Mouse (Mus musculus): ENCODE data around the gene AC124502.3. TPM values are rescaled to one million over a fixed set of nuclear protein-coding genes. Genes with fewer than 3 reads are reported as not detected.
A peak's percentile ranks its signal among the peaks of the same experiment; 100 is the strongest.

AC124502.3 gene
- polyA plus RNA-seq, 1 experiment from 2014 or later, result 2.4 TPM

DNA sequence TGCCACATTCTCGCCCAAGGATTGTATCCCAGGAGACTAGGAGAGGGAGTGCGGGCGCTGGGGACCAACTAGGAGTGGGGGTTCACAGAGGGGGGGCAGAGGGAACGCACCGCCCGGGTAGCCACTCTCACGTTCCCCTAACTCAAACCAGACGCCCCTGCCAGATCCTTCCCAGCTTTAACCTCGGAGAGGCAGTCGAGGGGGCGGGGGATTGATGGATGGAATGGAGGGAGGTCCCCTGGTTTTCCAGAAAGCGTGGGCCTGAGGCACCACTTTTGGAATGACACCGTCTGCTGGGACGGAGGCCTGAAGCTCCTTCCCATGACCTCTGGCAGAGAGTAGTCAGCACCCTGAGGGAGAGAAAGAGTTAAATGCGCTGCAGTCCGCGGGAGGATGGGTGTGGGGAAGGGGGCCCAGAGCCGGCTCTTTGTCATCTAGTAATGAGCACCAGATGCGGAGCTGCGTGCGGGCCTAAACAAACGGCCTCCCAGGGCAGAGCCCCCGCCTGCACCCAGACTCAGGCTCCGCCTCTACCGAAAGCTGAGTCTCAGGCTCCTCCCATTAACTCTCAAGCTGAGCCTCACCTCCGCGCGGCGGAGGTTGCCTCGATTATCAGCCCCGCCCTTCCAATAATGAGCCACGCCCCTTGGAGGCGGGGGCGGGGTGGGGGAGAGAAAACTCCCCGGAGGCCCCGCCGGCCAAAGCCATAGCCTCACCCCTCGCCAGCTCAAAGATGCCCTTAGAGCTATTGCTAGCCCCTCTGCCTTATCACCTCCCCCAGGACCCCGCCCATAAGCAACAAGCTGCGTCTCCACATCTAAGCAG, 33.1 kb downstream of the AC124502.3 start:
- Histone ChIP-seq H3K27ac (ENCODE audit: low read depth, low read length) (peak overlapping the region; percentile 54), H3K9me3 (ENCODE audit: control insufficient read depth, low read length) (no peaks in the 10 kb centered on the region), H3K4me1 (ENCODE audit: control insufficient read depth, insufficient read depth, low read depth, low read length) (peaks cover 25% of the 10 kb centered on the region), H3K36me3 (ENCODE audit: control insufficient read depth, insufficient read depth, low read length) (no peaks in the 10 kb centered on the region), H3K4me3 (ENCODE audit: low read length) (peak overlapping the region; percentile 45), H3K9ac (ENCODE audit: low read depth, low read length) (peak overlapping the region; percentile 63), H3K4me2 (ENCODE audit: low read length) (peak overlapping the region; percentile 81), H3K27me3 (replicated peaks; ENCODE audit: control insufficient read depth, insufficient read depth, low read length) (peaks cover 15% of the 10 kb centered on the region)
- 1% methylated on average over 38 of the region's 40 CpGs for WGBS
- ATAC-seq, result peak; percentile 71

DNA sequence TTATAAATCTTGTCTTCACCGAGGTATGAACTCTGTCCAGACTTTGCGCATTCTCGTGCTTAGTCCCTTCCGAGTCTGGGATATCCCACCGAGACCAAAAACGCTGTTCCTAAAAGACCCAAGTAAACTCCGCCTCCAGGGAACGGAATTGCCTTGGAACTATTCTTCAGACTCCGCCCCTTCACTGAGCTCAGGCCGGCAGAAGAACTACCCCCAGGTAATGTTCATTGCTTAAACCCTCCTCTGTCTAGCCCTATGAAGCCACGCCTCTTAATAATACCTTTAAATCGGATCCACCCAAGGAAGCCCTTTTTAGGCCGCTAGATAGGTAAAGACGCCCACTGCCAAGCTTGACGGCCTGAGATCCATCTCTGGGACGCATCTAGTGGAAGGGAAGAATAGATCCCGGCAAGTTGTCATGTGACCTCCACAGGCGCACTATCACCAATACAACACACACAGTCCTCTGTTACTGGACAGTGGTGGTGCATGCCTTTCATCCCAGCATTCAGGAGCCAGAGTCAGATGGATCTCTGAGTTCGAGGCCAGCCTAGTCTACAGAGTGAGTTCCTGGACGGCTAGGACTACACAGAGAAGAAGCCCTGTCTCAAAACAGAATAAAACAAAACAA, 33.8 kb downstream of the AC124502.3 start:
- Histone ChIP-seq H3K9me3 (ENCODE audit: control insufficient read depth, low read length) (no peaks in the 10 kb centered on the region), H3K36me3 (ENCODE audit: control insufficient read depth, insufficient read depth, low read length) (no peaks in the 10 kb centered on the region), H3K9ac (ENCODE audit: low read depth, low read length) (peak overlapping the region; percentile 63; the same call in 1 of the 2 replicates), H3K4me1 (ENCODE audit: control insufficient read depth, insufficient read depth, low read depth, low read length) (peaks cover 23% of the 10 kb centered on the region), H3K4me2 (ENCODE audit: low read length) (peak overlapping the region; percentile 81), H3K27ac (ENCODE audit: low read depth, low read length) (no peak overlapping the region), H3K4me3 (ENCODE audit: low read length) (peak overlapping the region; percentile 45), H3K27me3 (replicated peaks; ENCODE audit: control insufficient read depth, insufficient read depth, low read length) (peaks cover 9% of the 10 kb centered on the region)
- WGBS, result 2% methylated on average over 20 of the region's 20 CpGs
- ATAC-seq, result peak; percentile 7; the same call in 1 of the 2 replicates

DNA sequence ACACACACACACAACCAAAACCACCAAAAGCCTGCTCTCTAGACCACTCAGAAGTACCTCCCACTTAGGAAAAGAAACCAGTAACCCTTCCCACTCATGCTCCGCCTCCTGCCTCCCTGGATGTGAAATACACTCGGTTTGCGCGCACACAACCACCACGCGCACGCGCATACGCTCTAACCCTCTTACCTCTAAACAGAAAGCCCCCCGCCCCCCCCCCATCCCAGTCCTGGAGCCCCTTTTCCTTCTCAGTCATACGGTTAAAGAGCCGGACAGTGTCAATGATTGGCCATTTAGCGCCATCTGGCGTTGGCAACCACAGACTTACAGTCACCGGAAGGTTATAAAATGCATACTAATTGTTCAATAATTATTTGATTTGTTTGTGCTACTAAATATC, 34.3 kb downstream of the AC124502.3 start:
- Histone ChIP-seq H3K9ac (ENCODE audit: low read depth, low read length) (no peak overlapping the region), H3K36me3 (ENCODE audit: control insufficient read depth, insufficient read depth, low read length) (no peaks in the 10 kb centered on the region), H3K27me3 (replicated peaks; ENCODE audit: control insufficient read depth, insufficient read depth, low read length) (peaks cover 9% of the 10 kb centered on the region), H3K4me1 (ENCODE audit: control insufficient read depth, insufficient read depth, low read depth, low read length) (peaks cover 19% of the 10 kb centered on the region), H3K9me3 (ENCODE audit: control insufficient read depth, low read length) (no peaks in the 10 kb centered on the region), H3K4me2 (ENCODE audit: low read length) (peak overlapping the region; percentile 81), H3K4me3 (ENCODE audit: low read length) (peak overlapping the region; percentile 24), H3K27ac (ENCODE audit: low read depth, low read length) (no peak overlapping the region)
- ATAC-seq, result no peak
- 2% methylated on average over 15 of the region's 15 CpGs for WGBS

GRCm38 (mm10) chr19:5073518-5073917, 34.8 kb downstream of the AC124502.3 start:
- H3K27ac ChIP-seq (ENCODE audit: low read depth, low read length), result no peak overlapping the region
- H3K4me2 ChIP-seq (ENCODE audit: low read length), result no peak overlapping the region
- H3K4me1 ChIP-seq (ENCODE audit: control insufficient read depth, insufficient read depth, low read depth, low read length), result peaks cover 14% of the 10 kb centered on the region
- no peaks in the 10 kb centered on the region for H3K9me3 ChIP-seq (ENCODE audit: control insufficient read depth, low read length)
- no peak overlapping the region for H3K4me3 ChIP-seq (ENCODE audit: low read length)
- peaks cover 8% of the 10 kb centered on the region for H3K27me3 ChIP-seq (replicated peaks; ENCODE audit: control insufficient read depth, insufficient read depth, low read length)
- no peaks in the 10 kb centered on the region for H3K36me3 ChIP-seq (ENCODE audit: control insufficient read depth, insufficient read depth, low read length)
- H3K9ac ChIP-seq (ENCODE audit: low read depth, low read length), result no peak overlapping the region
- ATAC-seq, result no peak
- WGBS, result 47% methylated on average over 5 of the region's 5 CpGs

- no peak overlapping the region for H3K27ac ChIP-seq (ENCODE audit: low read depth, low read length)
- no peak overlapping the region for H3K9ac ChIP-seq (ENCODE audit: low read depth, low read length)
- WGBS, result 88% methylated on average over 1 of the region's 1 CpGs
- no peak for ATAC-seq
- H3K4me1 ChIP-seq (ENCODE audit: control insufficient read depth, insufficient read depth, low read depth, low read length), result no peaks in the 10 kb centered on the region; the same call in 1 of the 2 replicates
- H3K27me3 ChIP-seq (replicated peaks; ENCODE audit: control insufficient read depth, insufficient read depth, low read length), result peaks cover 36% of the 10 kb centered on the region
- peaks cover 4% of the 10 kb centered on the region for H3K36me3 ChIP-seq (ENCODE audit: control insufficient read depth, insufficient read depth, low read length)
- H3K4me3 ChIP-seq (ENCODE audit: low read length), result no peak overlapping the region
- H3K4me2 ChIP-seq (ENCODE audit: low read length), result no peak overlapping the region
- H3K9me3 ChIP-seq (ENCODE audit: control insufficient read depth, low read length), result no peaks in the 10 kb centered on the region
These were observed 40.6 kb downstream of the AC124502.3 start for GRCm38 (mm10) chr19:5079279-5079678.

GRCm38 (mm10) chr19:5082005-5082404, 43.3 kb downstream of the AC124502.3 start:
- peaks cover 3% of the 10 kb centered on the region for H3K4me1 ChIP-seq (ENCODE audit: control insufficient read depth, insufficient read depth, low read depth, low read length)
- H3K4me2 ChIP-seq (ENCODE audit: low read length), result no peak overlapping the region
- no peak overlapping the region for H3K4me3 ChIP-seq (ENCODE audit: low read length)
- 69% methylated on average over 17 of the region's 18 CpGs for WGBS
- H3K9me3 ChIP-seq (ENCODE audit: control insufficient read depth, low read length), result no peaks in the 10 kb centered on the region
- ATAC-seq, result no peak
- no peak overlapping the region for H3K27ac ChIP-seq (ENCODE audit: low read depth, low read length)
- no peak overlapping the region for H3K9ac ChIP-seq (ENCODE audit: low read depth, low read length)
- peaks cover 4% of the 10 kb centered on the region for H3K36me3 ChIP-seq (ENCODE audit: control insufficient read depth, insufficient read depth, low read length)
- peaks cover 42% of the 10 kb centered on the region for H3K27me3 ChIP-seq (replicated peaks; ENCODE audit: control insufficient read depth, insufficient read depth, low read length)

DNA sequence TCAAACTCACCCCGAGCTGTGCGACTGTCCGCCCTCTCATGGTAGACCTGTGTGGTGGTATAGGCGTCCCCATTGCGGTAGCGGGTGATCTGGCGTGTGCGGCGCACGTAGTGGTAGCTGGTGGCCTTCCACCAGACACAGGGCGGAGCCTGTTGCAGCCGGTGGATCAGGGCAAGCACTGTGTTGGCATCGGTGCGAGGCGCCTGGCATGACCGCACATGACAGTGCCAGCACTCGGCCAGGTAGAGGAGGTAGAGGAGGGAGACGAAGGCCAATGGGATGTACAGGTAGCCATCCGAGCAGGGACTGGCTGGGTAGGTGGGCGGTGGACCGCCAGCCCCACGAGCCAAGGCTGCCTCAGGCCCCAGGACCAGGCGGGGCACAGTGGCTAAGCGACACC, 43.9 kb downstream of the AC124502.3 start:
- Histone ChIP-seq H3K9me3 (ENCODE audit: control insufficient read depth, low read length) (no peaks in the 10 kb centered on the region), H3K4me1 (ENCODE audit: control insufficient read depth, insufficient read depth, low read depth, low read length) (peaks cover 7% of the 10 kb centered on the region), H3K4me3 (ENCODE audit: low read length) (no peak overlapping the region), H3K36me3 (ENCODE audit: control insufficient read depth, insufficient read depth, low read length) (peaks cover 4% of the 10 kb centered on the region), H3K4me2 (ENCODE audit: low read length) (no peak overlapping the region), H3K27ac (ENCODE audit: low read depth, low read length) (no peak overlapping the region), H3K27me3 (replicated peaks; ENCODE audit: control insufficient read depth, insufficient read depth, low read length) (peaks cover 42% of the 10 kb centered on the region), H3K9ac (ENCODE audit: low read depth, low read length) (no peak overlapping the region)
- WGBS, result 78% methylated on average over 24 of the region's 24 CpGs
- no peak for ATAC-seq

GRCm38 (mm10) chr19:5083961-5084833, 45.5 kb downstream of the AC124502.3 start:
- peak overlapping the region; percentile 64; the same call in 1 of the 2 replicates for H3K27ac ChIP-seq (ENCODE audit: low read depth, low read length)
- peak overlapping the region; percentile 70 for H3K4me3 ChIP-seq (ENCODE audit: low read length)
- no peak for ATAC-seq
- peaks cover 4% of the 10 kb centered on the region for H3K36me3 ChIP-seq (ENCODE audit: control insufficient read depth, insufficient read depth, low read length)
- peak overlapping the region; percentile 73 for H3K4me2 ChIP-seq (ENCODE audit: low read length)
- H3K9me3 ChIP-seq (ENCODE audit: control insufficient read depth, low read length), result no peaks in the 10 kb centered on the region
- H3K27me3 ChIP-seq (replicated peaks; ENCODE audit: control insufficient read depth, insufficient read depth, low read length), result peaks cover 42% of the 10 kb centered on the region
- peaks cover 12% of the 10 kb centered on the region for H3K4me1 ChIP-seq (ENCODE audit: control insufficient read depth, insufficient read depth, low read depth, low read length)
- WGBS, result 78% methylated on average over 3 of the region's 3 CpGs
- peak overlapping the region; percentile 84 for H3K9ac ChIP-seq (ENCODE audit: low read depth, low read length)

All from hindbrain, embryonic 16.5 days (tissue).